Mouse (Mus musculus) testis, adult 2 months (tissue): Measurements from ENCODE around the gene Thumpd2.

Source experiments
- CTCF ChIP-seq: fragments of 200-500 bp; IDR thresholded peaks from 2 replicates; pipeline ENCODE4 v1.5.1; 2012; ENCODE audit warnings: low read depth, mild to moderate bottlenecking, inconsistent platforms, low read length, moderate library complexity; ENCODE audit not compliant: control insufficient read depth, insufficient read depth, insufficient replicate concordance
- POLR2A ChIP-seq: fragments of 200-500 bp; IDR thresholded peaks from 2 replicates; pipeline ENCODE4 v1.6.1; 2012; ENCODE audit warnings: low read depth, mild to moderate bottlenecking, inconsistent platforms, low read length, moderate library complexity; ENCODE audit not compliant: control insufficient read depth

DNA sequence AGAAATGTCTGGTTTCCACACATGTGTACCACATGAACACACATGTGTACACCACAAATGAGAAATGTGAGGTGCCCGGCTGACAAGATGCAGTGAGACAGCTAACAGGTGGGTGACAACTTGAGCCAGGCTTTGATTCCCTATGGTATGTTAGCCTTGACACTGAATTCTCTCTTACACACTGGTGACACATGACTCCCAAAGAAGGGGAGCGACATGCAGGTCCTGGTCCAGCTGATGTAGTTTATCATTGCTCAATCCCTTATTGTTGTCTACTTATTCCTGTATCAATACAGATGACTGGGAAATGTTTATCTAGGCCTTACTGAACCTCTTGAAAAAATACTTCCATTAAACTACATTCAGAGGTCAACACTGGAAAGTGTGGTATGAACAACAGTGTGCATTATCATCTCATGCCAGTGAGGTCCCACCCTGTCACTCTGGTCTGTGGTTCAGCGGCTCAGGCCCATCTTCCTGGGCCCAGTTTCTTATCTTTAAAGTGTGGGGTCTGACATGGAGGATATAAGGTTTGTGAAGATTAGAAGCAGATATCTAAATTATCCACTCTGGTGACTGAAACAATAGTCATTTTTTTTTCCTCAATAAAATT is 32.9 kb downstream of the Thumpd2 start:
- TF ChIP-seq CTCF (no peak), POLR2A (no peak)
